Mouse (Mus musculus) C2C12 (cell line): ENCODE measurements at regions not wholly inside any gene's neighbourhood (a gene's known extent, or its start where the extent isn't known, plus 50 kb on each side); places are given as distances from the start of the nearest gene placed in this dataset.

Experiments used
- H3K27me3 ChIP-seq: one replicate; pipeline ENCODE4 v1.6.1; 2011; ENCODE audit not compliant: control insufficient read depth, insufficient read depth, insufficient read length
- H3K36me3 ChIP-seq: one replicate; pipeline ENCODE4 v1.6.1; 2011; ENCODE audit not compliant: control insufficient read depth, insufficient read depth
- H3K4me3 ChIP-seq: one replicate; pipeline ENCODE4 v1.5.1; 2011; ENCODE audit warnings: mild to moderate bottlenecking, control low read depth; ENCODE audit not compliant: poor library complexity, insufficient read depth, severe bottlenecking
- H3K79me2 ChIP-seq: one replicate; pipeline ENCODE4 v1.6.1; 2011; ENCODE audit not compliant: control insufficient read depth, insufficient read depth
- H3K79me3 ChIP-seq: one replicate; pipeline ENCODE4 v1.6.1; 2011; ENCODE audit warnings: low read depth, control low read depth
- H3ac ChIP-seq: one replicate; pipeline ENCODE3; 2011; ENCODE audit warnings: low read depth; ENCODE audit not compliant: control insufficient read depth, insufficient read length
- CEBPB ChIP-seq: IDR thresholded peaks from one replicate; pipeline ENCODE4 v1.6.1; 2011; ENCODE audit warnings: low read depth, mild to moderate bottlenecking, control low read depth, moderate library complexity
- CTCF ChIP-seq: IDR thresholded peaks from one replicate; pipeline ENCODE4 v1.5.1; 2011; ENCODE audit not compliant: control insufficient read depth, insufficient read depth, insufficient read length
- FOSL1 ChIP-seq: IDR thresholded peaks from one replicate; pipeline ENCODE4 v1.8.0; 2011; ENCODE audit warnings: mild to moderate bottlenecking, low read length; ENCODE audit not compliant: poor library complexity, insufficient read depth, severe bottlenecking
- MAX ChIP-seq: IDR thresholded peaks from one replicate; pipeline ENCODE4 v1.6.1; 2011; ENCODE audit warnings: mild to moderate bottlenecking, control low read depth
- MYOD1 ChIP-seq: IDR thresholded peaks from one replicate; pipeline ENCODE4 v1.6.1; 2011; ENCODE audit warnings: low read depth; ENCODE audit not compliant: control insufficient read depth, insufficient read length
- MYOG ChIP-seq: IDR thresholded peaks from one replicate; pipeline ENCODE4 v1.6.1; 2011; ENCODE audit not compliant: control insufficient read depth, insufficient read length; ENCODE audit errors: extremely low read depth
- USF1 ChIP-seq: IDR thresholded peaks from one replicate; pipeline ENCODE4 v1.6.1; 2011; ENCODE audit warnings: low read depth, mild to moderate bottlenecking, control low read depth, moderate library complexity

- H3ac ChIP-seq: no peak overlapping the region
- no peaks in the 10 kb centered on the region for H3K27me3 ChIP-seq
- H3K36me3 ChIP-seq: no peaks in the 10 kb centered on the region
- H3K79me2 ChIP-seq: no peaks in the 10 kb centered on the region
- no peaks in the 10 kb centered on the region for H3K79me3 ChIP-seq
- no peak overlapping the region for H3K4me3 ChIP-seq
- TF ChIP-seq MAX: no peak
- TF ChIP-seq MYOD1: no peak
- TF ChIP-seq MYOG: no peak
- TF ChIP-seq CTCF: no peak
- TF ChIP-seq FOSL1: no peak
- no peak for TF ChIP-seq USF1
- no peak for TF ChIP-seq CEBPB
Measured at GRCm38 (mm10) chr16:15238449-15238848, 78.8 kb upstream of the Gm21897 start.

DNA sequence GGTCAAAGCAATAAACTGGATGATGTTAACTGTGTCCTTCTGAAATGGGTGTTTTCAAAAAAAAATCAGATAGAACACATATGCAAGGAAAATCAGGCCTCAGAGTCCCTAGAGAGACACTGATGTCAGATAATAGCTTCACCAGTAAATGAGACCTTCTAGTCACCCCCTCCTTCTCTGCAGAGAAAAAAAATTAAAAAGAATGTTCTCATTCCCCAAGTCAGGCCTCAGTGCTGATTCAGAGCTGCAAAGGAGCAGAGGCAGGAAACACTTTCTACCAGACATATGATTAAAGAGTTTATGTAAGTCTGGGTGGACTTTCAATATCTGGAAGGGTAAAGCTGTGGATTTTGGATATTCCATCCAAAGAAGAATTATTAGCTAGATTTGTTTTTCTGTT is 67.1 kb upstream of the Gm21897 start:
- no peaks in the 10 kb centered on the region for H3K36me3 ChIP-seq
- no peak overlapping the region for H3K4me3 ChIP-seq
- H3K27me3 ChIP-seq: no peaks in the 10 kb centered on the region
- no peak overlapping the region for H3ac ChIP-seq
- H3K79me2 ChIP-seq: no peaks in the 10 kb centered on the region
- H3K79me3 ChIP-seq: no peaks in the 10 kb centered on the region
- no peak for TF ChIP-seq MYOG
- no peak for TF ChIP-seq MAX
- TF ChIP-seq FOSL1: no peak
- TF ChIP-seq USF1: no peak
- TF ChIP-seq MYOD1: no peak
- TF ChIP-seq CTCF: no peak
- TF ChIP-seq CEBPB: no peak

GRCm38 (mm10) chr16:15251686-15252085 is 65.6 kb upstream of the Gm21897 start:
- H3K79me2 ChIP-seq: no peaks in the 10 kb centered on the region
- no peaks in the 10 kb centered on the region for H3K36me3 ChIP-seq
- no peaks in the 10 kb centered on the region for H3K27me3 ChIP-seq
- H3K4me3 ChIP-seq: no peak overlapping the region
- H3ac ChIP-seq: no peak overlapping the region
- TF ChIP-seq MAX: no peak
- peak; percentile 33 for TF ChIP-seq MYOD1
- no peaks in the 10 kb centered on the region for H3K79me3 ChIP-seq

- Histone ChIP-seq H3ac (no peak overlapping the region), H3K27me3 (no peaks in the 10 kb centered on the region), H3K36me3 (no peaks in the 10 kb centered on the region), H3K4me3 (no peak overlapping the region), H3K79me2 (no peaks in the 10 kb centered on the region), H3K79me3 (no peaks in the 10 kb centered on the region)
- TF ChIP-seq FOSL1: no peak
- TF ChIP-seq CTCF: no peak
- TF ChIP-seq MYOD1: no peak
- no peak for TF ChIP-seq MAX
- TF ChIP-seq CEBPB: no peak
- TF ChIP-seq USF1: no peak
- no peak for TF ChIP-seq MYOG
Measured at GRCm38 (mm10) chr16:15252666-15253347, 64.5 kb upstream of the Gm21897 start.

- Histone ChIP-seq H3K4me3 (no peak overlapping the region), H3ac (no peak overlapping the region), H3K79me3 (no peaks in the 10 kb centered on the region), H3K79me2 (no peaks in the 10 kb centered on the region), H3K36me3 (no peaks in the 10 kb centered on the region), H3K27me3 (no peaks in the 10 kb centered on the region)
- TF ChIP-seq MYOD1: no peak
- no peak for TF ChIP-seq CTCF
- no peak for TF ChIP-seq USF1
- no peak for TF ChIP-seq MAX
- TF ChIP-seq CEBPB: no peak
- no peak for TF ChIP-seq FOSL1
- no peak for TF ChIP-seq MYOG
Measured at GRCm38 (mm10) chr16:15253348-15253693, 63.9 kb upstream of the Gm21897 start.

DNA sequence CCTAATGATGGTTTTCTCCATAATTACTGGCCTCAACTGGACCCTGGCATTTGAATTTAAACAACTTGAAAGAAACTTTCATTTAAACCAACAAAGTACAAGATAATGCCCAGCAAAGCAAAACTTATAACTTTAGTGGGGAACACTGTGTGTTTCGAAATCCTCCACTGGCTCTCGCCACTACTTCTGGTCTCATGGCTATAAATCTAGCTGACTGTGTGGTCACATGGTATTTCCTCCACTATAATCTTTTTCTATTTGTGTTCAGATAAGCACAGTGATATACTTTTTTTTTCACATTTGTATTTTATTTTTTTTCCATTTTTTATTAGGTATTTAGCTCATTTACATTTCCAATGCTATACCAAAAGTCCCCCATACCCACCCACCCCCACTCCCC is 62.6 kb upstream of the Gm21897 start:
- Histone ChIP-seq H3K79me3 (no peaks in the 10 kb centered on the region), H3ac (no peak overlapping the region), H3K36me3 (no peaks in the 10 kb centered on the region), H3K27me3 (no peaks in the 10 kb centered on the region), H3K4me3 (no peak overlapping the region), H3K79me2 (no peaks in the 10 kb centered on the region)
- TF ChIP-seq CTCF (no peak), CEBPB (peak; percentile 95), USF1 (peak; percentile 82)
